Mouse (Mus musculus) induced T-regulatory cell, adult 2 months (primary cell): ENCODE measurements around the gene Ccr4.
"Not testable (repeated sequence)": the region's sequence is repeated elsewhere in the genome, so short reads cannot be mapped to it uniquely, and the experiment has no call there.

Source experiments
- DNase-seq: peaks from one replicate; pipeline ENCODE4 v3.0.0-alpha.2; 2012; ENCODE audit warnings: low read depth

Ccr4 gene

DNA sequence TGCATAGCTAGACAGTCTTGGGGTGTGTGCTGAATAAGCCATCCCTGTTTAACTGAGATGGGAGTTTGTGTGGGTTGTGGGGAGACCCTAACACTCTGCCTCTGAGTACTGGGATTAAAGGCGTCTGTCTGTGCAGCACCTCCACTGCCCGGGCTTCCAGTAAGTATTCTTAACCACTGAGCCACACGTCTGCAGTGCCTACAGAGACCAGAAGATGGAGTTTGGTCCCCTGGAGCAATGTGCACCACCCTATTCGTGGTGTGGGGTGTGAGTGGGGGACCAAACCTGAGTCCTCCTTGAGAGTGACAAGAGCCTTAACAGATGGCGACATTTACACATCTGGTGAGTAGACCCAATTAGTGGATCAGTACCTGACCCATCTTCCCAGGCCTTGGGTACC, 17.3 kb upstream of the Ccr4 start:
- no peak for DNase-seq

DNA sequence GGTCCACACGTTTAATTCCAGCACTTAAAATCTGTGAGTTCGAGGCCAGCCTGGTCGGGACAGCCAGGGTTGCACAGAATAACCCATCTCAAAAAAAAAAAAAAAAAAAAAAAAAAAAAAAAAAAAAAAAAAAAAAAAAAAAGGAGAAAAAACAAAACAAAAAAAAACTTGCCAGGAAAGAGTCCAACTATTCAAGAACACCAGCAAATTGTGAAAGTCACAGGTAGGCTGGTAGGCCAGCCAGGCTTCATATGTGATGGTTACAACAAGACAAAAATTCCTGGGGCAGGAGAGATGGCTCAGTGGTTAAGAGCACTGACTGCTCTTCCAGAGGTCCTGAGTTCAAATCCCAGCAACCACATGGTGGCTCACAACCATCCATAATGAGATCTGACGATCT, 15.8 kb upstream of the Ccr4 start:
- not testable (repeated sequence) for DNase-seq

DNA sequence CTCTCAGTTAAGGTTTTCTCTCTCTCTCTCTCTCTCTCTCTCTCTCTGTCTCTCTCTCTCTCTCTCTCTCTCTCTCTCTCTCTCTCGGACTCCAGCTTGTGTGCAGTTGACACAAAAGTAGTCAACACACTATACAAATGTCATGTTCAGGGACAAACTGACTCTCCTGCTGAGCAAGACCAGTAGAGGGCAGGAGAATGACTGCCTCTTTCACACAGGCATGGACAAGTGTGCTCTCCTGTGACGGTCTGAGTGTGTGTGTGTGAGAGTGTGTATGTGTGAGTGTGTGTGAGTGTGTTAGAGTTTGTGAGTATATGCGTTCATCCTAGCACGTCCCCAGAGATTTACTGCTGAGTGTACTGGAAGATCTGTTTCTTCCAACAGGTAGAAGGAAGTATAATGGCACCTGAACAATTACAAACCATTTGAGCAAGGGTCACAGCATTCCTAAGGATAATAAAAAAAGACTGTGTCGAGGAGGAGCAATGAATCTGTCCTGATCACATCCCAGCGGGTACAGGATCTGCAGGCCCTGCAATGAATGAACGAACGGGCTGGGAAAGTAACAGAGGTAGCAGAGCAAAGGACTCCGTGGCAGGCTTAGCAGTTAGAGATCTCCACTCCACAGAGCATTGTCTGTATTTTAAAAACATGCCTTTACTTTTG, 14.2 kb upstream of the Ccr4 start:
- no peak for DNase-seq

DNA sequence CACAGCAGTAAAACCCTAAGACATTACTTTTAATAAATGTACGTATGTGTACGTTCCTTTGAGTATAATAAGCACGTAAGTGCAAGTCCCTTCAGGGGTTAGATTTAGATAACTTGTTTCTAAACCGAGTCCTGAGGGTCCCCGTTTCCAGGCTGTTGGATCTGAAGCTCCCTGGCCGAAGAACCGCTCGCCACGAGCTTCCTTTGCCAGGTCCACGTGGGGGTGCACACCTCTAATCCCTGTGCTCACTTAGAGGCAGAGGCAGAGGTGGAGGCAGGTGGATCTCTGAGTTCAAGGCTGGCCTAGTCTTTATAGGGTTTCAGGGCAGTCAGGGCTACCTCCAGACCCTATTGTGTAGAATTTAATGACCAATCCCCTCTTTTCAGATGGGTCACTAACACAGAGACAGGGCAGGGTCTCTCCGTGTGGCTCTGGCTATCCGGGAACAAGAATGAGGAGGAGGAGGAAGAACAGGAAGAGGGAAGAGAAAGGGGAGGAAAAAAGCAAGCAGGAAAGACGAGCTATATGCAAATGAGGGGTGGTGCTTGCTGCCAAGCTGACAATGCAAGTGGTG, 13.3 kb upstream of the Ccr4 start:
- no peak for DNase-seq

DNA sequence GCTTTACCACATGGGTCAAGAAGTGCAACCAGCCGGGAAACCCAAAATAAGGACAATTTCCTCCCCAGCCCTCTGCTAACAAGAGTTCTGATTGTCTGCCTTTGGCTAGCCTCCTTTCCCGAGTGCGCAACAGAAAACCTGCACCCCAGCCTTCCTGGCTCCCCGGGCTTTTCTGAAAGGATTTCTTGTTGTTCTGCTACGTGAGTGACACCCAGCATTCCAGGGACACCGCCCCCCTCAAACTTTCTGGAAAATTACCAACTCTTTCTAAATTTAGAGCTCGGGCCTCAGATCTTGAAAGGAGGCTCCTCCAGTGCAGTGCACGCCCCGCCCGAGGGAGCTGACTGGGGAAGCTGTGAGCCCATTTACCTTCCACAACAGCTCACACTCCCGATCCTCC, 10.6 kb upstream of the Ccr4 start, which contains the start of gene C130032M10Rik:
Gene C130032M10Rik, plus strand, starts transcription at position 334 of the 400 bp plus-strand sequence.
- DNase-seq: no peak

DNA sequence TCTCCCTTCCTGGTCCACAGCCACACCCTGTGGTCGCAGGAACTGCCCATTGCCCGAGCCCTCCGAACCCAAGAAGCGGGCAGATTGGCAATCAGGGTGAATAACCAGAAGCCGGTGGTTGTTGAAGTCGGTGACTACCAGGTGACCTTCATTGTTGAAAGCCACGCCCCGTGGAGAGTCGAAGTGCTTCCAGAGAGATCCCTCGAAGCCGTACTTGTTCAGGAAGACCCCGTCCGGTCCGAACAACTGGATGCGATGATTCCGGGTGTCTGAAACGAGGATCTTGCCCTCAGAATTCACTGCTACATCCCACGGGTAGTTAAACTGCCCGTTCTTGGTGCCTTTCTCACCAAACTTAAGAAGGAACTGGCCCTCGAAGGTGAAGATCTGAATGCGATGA, 8.1 kb upstream of the Ccr4 start:
- no peak for DNase-seq

DNA sequence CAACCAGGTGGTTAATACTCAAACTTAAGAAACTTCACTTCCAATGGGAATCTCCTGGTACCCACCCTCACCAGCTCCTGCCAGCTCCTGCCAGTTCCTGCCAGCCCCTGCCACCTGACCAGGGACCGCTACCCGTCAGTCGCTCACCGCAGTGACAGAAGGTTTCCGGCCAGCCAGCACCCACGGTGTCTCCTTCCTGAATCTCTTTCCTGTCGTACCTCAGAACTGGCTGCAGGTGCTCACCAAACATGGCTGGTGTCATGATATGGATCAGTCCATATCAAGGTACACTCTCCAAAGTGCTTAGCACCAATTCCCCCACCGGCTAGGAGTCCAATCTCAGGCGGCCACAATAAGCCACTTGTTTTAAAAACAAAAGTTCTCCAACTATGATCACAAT, 5.1 kb upstream of the Ccr4 start:
- DNase-seq: peak; percentile 70

DNA sequence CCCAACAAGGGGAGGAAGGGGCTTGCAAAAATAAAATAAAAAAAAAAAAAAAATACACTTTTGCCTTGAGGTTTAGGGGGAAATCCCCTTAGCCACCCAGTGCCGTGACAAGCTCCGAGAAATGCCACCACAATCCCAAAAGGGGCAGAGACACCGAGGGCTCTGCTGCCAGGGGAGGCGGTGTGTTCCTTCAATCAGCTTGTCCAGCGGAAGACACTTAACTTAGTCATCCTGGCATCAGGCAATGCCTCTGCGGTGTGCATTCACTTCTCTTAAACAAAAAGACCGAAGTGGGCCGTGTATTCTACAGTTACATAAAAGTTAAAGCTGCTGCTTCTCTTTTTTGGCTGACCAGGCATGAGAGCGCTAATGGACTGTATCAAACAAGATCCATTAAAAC, 2.7 kb upstream of the Ccr4 start:
- peak; percentile 75 for DNase-seq

DNA sequence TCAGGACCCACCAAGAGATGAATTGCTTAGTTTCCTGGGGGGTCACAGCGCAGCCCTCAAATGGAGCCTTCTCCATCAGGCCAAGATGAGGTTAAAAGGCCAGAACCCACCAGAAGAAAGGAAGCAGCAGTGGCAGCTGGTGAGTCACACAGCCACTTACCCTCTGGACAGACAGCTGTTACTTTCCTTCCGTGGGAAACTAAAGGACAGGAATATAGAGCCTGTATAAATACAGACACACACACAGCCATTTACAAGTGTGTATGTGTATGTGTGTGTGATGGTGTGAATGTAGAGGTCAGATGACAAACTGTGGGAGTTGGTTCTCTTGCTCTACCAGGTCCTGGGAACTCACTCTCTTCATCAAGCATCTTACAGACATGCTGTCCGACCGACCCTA, 1.8 kb upstream of the Ccr4 start:
- DNase-seq: no peak

DNA sequence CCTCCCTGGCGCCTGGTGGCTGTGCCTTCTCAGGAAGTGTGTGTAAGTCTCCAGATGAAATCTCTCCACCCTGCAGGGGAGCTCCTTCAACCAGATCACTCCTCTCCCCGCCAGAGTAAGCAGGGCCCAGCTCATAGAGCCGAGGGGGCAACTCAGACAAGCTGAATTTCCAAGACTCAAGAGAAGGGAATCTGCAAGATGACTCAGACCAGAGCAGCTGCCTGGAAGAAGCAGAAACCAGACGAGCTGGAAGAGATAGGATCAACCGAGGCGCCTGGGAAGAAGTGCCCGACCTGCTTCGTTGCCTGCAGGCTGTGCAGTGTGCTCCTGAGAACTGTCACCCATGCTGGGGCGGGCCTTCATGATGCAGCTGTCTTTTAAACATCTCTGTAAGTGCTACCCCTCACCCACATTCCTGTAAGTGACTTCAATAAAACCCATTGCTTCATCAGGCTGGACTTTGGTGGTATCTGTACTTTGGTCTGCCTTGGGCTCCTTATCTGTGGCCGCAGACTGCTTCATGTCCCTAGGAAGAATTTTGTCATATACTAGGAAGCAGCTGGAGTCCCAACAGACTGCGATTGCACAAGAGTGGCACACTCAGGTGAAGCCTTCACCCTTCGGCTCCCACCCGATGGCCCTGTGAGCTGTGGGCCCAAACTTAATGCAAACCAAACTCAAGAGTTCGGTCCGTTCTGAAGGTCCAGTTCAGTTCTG, 1.8 kb downstream of the Ccr4 start:
- DNase-seq: no peak

DNA sequence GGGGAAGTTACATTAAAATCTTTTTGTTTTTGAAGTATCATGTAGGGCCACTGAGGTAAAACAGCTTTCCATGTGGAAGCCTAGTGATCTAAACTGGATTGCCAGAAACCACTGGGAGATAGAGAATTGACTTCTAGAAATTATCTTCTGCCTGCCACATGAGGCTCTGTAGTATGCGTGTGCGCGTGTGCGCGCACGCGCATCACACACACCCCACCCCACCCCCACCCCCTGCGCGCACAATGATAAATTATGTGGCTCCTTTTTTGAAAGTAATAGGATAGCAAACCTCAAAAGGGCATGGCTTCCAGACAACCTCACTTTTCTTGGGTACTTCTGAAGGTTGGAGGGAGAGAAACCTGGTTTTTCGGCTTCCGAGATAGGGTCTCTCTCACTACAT, 2.8 kb downstream of the Ccr4 start:
- no peak for DNase-seq

DNA sequence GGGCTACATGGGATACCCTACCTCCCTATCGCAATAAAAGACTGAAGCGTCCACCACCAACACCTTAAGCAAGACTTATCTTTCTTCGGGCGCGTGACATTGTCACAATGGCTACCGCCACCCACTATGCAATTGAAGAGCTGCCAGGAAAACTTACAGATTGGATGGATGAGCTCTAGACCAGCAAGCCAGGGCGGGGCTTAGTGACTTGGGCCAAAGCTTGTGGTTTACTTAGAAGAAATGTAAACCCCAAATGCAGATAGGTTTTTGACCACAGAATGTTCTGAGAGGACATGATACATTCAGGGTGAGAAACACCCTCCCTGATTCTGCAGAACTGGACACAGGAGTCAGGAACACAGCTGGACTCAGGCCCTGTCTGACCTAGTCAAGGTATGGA, 3.6 kb downstream of the Ccr4 start:
- no peak for DNase-seq

DNA sequence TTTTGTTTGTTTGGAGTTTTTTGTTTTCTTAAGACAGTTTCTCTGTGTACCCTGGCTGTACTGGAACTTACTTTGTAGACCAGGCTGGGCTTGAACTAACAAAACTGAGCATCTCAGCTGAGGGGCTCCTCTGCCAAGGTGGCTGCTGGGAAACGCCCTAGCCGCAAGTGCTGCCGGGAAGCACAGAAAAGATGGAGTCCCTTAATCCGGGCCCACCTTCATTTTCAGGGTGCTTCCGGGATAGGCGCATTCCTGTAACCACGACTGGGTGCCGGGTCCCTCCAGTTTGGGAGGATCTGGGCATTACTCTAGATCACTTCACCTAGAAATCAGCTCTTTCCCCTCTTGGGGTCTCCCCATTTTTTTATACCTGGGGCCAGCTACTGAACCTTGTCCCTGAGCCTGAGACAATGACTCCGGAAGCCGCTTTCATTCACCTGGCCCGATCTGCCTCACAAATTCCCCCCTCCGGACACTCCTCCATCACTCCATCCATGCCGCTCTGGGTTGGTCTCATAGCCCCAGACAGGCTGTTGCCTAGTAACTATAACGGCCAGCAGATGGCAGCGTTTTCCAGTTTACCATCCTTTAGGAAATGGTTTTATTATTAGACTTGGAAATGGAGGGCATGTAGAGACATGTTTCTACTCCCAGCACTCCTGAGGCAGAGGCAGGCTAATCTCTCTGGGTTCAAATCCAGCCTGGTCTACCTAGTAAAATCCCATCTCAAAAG, 4.8 kb downstream of the Ccr4 start:
- DNase-seq: peak; percentile 86

DNA sequence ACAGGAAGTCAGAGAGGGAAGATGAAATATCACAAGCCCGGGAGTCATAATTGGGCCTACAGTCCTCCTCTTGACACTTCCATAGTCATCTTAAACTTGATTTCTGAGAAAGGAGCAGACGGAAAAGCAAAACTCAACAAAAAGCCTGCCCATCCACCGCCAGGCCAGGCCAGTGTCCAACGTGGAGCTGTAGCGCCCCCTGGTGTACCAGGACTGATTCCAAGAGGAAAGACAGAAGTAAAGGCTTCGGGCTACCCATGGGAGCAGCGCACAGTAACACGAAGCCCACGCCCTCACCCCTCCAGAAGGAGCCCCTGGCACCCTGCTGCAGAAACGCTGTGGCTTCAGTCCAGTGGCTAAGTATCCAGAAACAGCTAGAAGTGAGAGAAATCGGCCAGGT, 6.5 kb downstream of the Ccr4 start:
- peak; percentile 95 for DNase-seq

DNA sequence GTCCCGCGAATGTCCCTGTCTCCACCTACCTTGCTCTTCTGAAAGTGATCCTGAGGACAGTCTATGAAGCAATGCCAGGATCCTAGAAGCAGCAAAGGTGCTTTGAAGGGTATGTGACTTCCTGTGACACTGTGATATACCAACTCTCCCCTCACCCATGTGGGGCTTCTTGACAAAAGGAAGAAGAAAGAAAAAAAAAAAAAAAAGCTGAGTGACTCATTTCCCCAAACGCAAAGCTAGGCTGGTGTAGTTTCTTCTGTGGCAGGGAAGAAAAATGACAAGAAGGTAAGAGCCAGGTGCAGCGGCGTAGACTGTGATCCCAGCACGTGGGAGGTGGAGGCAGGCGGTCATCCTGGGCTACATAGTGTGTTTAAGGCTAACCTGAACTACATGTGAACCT, 8.2 kb downstream of the Ccr4 start:
- peak; percentile 86 for DNase-seq

DNA sequence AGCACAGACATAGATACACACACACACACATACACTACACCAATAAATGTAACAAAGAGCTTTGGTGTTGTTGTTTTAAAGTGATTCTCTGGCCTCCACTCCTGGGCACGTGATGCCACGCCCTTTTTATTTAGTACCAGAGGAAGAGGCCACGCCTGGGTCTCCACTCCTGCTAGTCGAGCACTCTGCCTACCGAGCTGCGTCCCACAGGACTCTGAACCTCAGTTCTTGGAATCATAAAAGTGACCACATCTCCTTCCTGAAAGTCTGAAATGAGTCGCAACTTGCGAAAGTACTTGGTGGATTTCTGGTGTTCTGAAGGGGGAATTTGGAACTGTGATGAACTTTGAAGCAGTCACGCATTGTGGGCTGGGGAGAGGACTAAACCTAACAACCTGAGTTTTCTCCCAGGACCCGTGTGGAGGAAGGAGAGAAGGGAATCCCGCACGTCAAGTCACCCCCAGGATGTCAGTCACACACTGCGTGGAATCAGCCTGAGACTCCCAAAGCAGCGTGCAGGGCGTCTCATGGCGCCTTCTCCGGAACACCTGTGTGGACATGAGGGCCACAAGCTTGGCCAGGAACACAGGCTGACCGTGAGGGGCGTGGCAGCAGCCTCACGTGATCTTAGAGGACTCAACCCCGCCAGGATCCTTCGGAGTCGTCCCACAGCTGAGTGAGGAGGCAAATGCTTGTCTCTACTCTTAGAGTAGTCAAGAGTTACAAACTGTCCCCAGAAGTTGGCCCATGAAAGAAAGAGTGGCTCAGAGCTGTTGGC, 17.0 kb downstream of the Ccr4 start:
- DNase-seq: peak; percentile 77

DNA sequence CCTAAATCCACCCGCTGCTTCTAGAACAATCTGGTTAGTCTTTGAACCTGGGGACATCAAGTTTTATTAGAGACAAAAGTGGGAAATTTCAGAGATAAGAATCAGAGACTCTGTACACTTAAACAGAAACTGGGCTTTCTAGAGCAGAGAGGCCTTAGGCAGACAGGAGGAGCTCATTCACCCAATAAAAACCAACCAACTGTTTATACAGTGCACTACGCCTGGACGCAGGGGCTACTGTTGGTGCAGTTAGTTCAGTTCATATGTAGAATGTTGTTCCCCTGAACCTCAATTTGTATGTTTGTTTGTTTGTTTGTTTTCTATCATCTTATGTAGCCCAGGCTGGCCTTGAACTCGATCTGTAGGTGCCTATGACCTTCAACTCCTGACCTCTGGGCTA, 17.9 kb downstream of the Ccr4 start:
- DNase-seq: peak; percentile 62

DNA sequence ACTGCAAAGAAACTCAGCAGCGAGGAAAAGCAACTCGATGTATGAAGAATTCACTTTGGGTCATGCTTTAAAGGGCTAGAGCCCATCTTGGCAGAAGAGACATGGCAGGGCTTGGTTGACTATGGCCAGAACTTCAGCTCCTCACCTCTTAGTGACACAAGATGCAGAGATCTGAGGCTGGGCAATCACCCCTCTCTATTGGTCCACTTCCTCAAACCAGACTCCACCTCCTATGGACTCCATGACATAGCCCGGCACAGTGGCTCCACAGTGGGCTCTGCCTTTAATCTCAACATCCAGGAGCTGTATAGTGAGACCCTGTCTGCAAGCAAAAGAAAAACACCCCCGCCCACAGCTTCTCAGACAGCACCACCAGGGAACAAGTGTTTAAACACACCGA, 19.9 kb downstream of the Ccr4 start:
- no peak for DNase-seq

DNA sequence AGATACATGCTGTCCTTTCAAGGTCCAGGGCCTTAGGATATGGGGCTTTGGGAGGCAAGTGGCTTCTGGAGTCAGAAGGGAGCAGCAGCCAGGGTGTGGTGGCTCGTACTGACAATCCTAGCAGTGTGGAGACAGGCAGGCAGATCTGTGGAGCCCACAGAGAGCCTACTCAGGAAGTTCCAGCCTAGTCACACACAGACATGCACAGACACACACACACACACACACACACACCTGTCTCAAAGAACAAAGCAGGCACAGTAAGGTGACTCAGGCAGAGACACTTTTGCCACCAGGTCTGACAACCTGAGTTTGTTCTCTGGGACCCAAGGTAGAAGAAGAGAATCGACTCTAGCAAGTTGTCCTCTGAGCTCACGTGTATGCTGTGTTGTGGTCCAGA, 23.8 kb downstream of the Ccr4 start:
- DNase-seq: peak; percentile 63

DNA sequence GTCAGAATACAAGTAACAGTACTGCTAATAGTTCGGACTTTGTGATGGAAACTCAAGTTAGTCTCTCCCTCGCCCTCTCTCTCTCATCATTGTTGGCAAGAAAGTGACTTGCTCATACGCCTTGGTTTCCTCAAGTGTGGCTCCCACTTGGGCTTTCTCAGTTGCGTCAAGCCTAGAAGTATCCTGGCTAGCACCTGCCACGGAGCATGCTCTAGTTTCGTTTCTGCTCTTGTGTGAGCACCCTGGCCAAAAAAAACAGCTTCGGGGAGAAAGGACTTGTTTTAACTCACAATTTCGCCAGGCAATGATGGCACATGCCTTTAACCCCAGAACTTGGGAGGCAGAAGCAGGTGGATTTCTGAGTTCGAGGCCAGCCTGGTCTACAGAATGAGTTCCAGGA, 27.7 kb downstream of the Ccr4 start:
- DNase-seq: peak; percentile 81

DNA sequence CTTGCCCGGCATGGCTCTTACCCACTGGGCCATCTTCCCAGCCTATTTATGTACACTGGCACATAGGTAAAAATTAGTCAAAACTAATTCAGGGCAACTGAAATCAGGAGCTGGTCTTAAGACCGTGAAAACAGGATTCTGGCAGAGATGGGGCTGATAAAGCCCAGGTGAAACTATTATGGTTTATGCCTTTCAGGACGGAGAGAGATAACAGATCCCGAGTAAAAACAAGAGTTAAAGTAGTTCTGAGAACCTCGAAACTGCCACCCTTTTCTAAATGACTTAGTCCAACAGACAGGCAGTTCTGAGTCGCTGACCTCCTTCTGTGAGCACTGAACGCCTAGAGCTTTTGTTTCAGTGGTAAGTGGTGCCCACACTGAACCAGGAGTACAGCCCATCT, 32.8 kb downstream of the Ccr4 start:
- DNase-seq: peak; percentile 65

DNA sequence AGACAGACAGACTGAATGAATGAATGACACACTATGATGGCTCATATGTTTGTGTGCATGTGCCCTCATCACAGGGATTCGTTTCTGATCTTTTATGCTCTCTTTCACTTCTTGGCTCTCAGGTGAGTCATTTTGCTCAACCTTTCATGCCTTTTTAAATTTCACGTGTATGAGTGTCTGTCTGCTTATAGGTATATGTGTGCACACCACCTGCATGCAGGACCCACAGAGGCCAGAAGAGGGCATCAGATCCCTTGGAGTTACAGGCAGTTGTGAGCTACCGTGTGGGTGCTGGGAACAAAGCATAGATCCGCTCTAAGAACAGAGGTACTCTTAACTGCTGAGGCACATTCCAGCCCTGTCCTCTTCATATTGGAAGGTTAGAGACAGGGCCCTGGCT, 36.0 kb downstream of the Ccr4 start:
- peak; percentile 60 for DNase-seq
